Mouse (Mus musculus): ENCODE results near the gene Dpep2nb. TPM values are rescaled to one million over a fixed set of nuclear protein-coding genes. Genes with fewer than 3 reads are reported as not detected.

Dpep2nb gene
- polyA plus RNA-seq (2014; fragmentation: Illumina TruSeq; extraction: RNeasy Lipid Tissue Mini Kit (QIAGEN cat#74804); ENCODE audit: low read depth, low replicate concordance), result not detected

GRCm38 (mm10) chr8:106005875-106006274 lies at the start of gene Dpep2nb:
TSS of gene Dpep2nb (minus strand) at chr8:106005975.

GRCm38 (mm10) chr8:106011643-106011986 lies 5.8 kb upstream of the Dpep2nb start, which contains the start of gene Ddx28:
TSS of gene Ddx28 (minus strand) at chr8:106011882.

GRCm38 (mm10) chr8:105990856-105991387 lies 14.9 kb downstream of the Dpep2nb start, which contains the start of gene Dus2:
TSS of gene Dus2 (plus strand) at chr8:105991337.

GRCm38 (mm10) chr8:105979325-105979724 lies 26.4 kb downstream of the Dpep2nb start, which contains the start of gene Dpep3:
TSS of gene Dpep3 (minus strand) at chr8:105979429.

GRCm38 (mm10) chr8:105965905-105966341 lies 39.9 kb downstream of the Dpep2nb start, which contains the start of gene Slc12a4:
TSS of gene Slc12a4 (minus strand) at chr8:105966097.

Other genes starting within 250 kb of the Dpep2nb start
- 0.20 TPM for gene Gfod2, start 247.3 kb downstream of the Dpep2nb start, polyA plus RNA-seq (2014; fragmentation: Illumina TruSeq; extraction: RNeasy Lipid Tissue Mini Kit (QIAGEN cat#74804); ENCODE audit: low read depth, low replicate concordance)
- 4.1 TPM for gene Ranbp10, start 178.6 kb downstream of the Dpep2nb start, polyA plus RNA-seq (2014; fragmentation: Illumina TruSeq; extraction: RNeasy Lipid Tissue Mini Kit (QIAGEN cat#74804); ENCODE audit: low read depth, low replicate concordance)
- not detected for gene Tsnaxip1, start 178.2 kb downstream of the Dpep2nb start, polyA plus RNA-seq (2014; fragmentation: Illumina TruSeq; extraction: RNeasy Lipid Tissue Mini Kit (QIAGEN cat#74804); ENCODE audit: low read depth, low replicate concordance)
- gene Cenpt, start 152.7 kb downstream of the Dpep2nb start, polyA plus RNA-seq (2014; fragmentation: Illumina TruSeq; extraction: RNeasy Lipid Tissue Mini Kit (QIAGEN cat#74804); ENCODE audit: low read depth, low replicate concordance), result 0.69 TPM
- 11.1 TPM for gene Thap11, start 150.8 kb downstream of the Dpep2nb start, polyA plus RNA-seq (2014; fragmentation: Illumina TruSeq; extraction: RNeasy Lipid Tissue Mini Kit (QIAGEN cat#74804); ENCODE audit: low read depth, low replicate concordance)
- gene Nutf2, start 145.4 kb downstream of the Dpep2nb start, polyA plus RNA-seq (2014; fragmentation: Illumina TruSeq; extraction: RNeasy Lipid Tissue Mini Kit (QIAGEN cat#74804); ENCODE audit: low read depth, low replicate concordance), result 55.0 TPM
- gene Edc4, start 125.1 kb downstream of the Dpep2nb start, polyA plus RNA-seq (2014; fragmentation: Illumina TruSeq; extraction: RNeasy Lipid Tissue Mini Kit (QIAGEN cat#74804); ENCODE audit: low read depth, low replicate concordance), result 2.0 TPM
- not detected for gene Nrn1l, start 112.4 kb downstream of the Dpep2nb start, polyA plus RNA-seq (2014; fragmentation: Illumina TruSeq; extraction: RNeasy Lipid Tissue Mini Kit (QIAGEN cat#74804); ENCODE audit: low read depth, low replicate concordance)
- gene Pskh1, start 105.5 kb downstream of the Dpep2nb start, polyA plus RNA-seq (2014; fragmentation: Illumina TruSeq; extraction: RNeasy Lipid Tissue Mini Kit (QIAGEN cat#74804); ENCODE audit: low read depth, low replicate concordance), result 3.1 TPM
- not detected for gene Ctrl, start 72.1 kb downstream of the Dpep2nb start, polyA plus RNA-seq (2014; fragmentation: Illumina TruSeq; extraction: RNeasy Lipid Tissue Mini Kit (QIAGEN cat#74804); ENCODE audit: low read depth, low replicate concordance)
- not detected for gene Psmb10, start 67.5 kb downstream of the Dpep2nb start, polyA plus RNA-seq (2014; fragmentation: Illumina TruSeq; extraction: RNeasy Lipid Tissue Mini Kit (QIAGEN cat#74804); ENCODE audit: low read depth, low replicate concordance)
- not detected for gene Lcat, start 62.6 kb downstream of the Dpep2nb start, polyA plus RNA-seq (2014; fragmentation: Illumina TruSeq; extraction: RNeasy Lipid Tissue Mini Kit (QIAGEN cat#74804); ENCODE audit: low read depth, low replicate concordance)
- 1.4 TPM for gene Slc12a4, start 39.9 kb downstream of the Dpep2nb start, polyA plus RNA-seq (2014; fragmentation: Illumina TruSeq; extraction: RNeasy Lipid Tissue Mini Kit (QIAGEN cat#74804); ENCODE audit: low read depth, low replicate concordance)
- not detected for gene Dpep3, start 26.5 kb downstream of the Dpep2nb start, polyA plus RNA-seq (2014; fragmentation: Illumina TruSeq; extraction: RNeasy Lipid Tissue Mini Kit (QIAGEN cat#74804); ENCODE audit: low read depth, low replicate concordance)
- gene Dus2, start 14.6 kb downstream of the Dpep2nb start, polyA plus RNA-seq (2014; fragmentation: Illumina TruSeq; extraction: RNeasy Lipid Tissue Mini Kit (QIAGEN cat#74804); ENCODE audit: low read depth, low replicate concordance), result 2.1 TPM
- 2.9 TPM for gene Ddx28, start 5.9 kb upstream of the Dpep2nb start, polyA plus RNA-seq (2014; fragmentation: Illumina TruSeq; extraction: RNeasy Lipid Tissue Mini Kit (QIAGEN cat#74804); ENCODE audit: low read depth, low replicate concordance)
- gene Nfatc3, start 52.9 kb upstream of the Dpep2nb start, polyA plus RNA-seq (2014; fragmentation: Illumina TruSeq; extraction: RNeasy Lipid Tissue Mini Kit (QIAGEN cat#74804); ENCODE audit: low read depth, low replicate concordance), result 48.4 TPM
- gene Esrp2, start 131.0 kb upstream of the Dpep2nb start, polyA plus RNA-seq (2014; fragmentation: Illumina TruSeq; extraction: RNeasy Lipid Tissue Mini Kit (QIAGEN cat#74804); ENCODE audit: low read depth, low replicate concordance), result 6.5 TPM
- gene Pla2g15, start 144.4 kb upstream of the Dpep2nb start, polyA plus RNA-seq (2014; fragmentation: Illumina TruSeq; extraction: RNeasy Lipid Tissue Mini Kit (QIAGEN cat#74804); ENCODE audit: low read depth, low replicate concordance), result 2.9 TPM
- gene Slc7a6, start 162.9 kb upstream of the Dpep2nb start, polyA plus RNA-seq (2014; fragmentation: Illumina TruSeq; extraction: RNeasy Lipid Tissue Mini Kit (QIAGEN cat#74804); ENCODE audit: low read depth, low replicate concordance), result 5.2 TPM
- gene Slc7a6os, start 205.0 kb upstream of the Dpep2nb start, polyA plus RNA-seq (2014; fragmentation: Illumina TruSeq; extraction: RNeasy Lipid Tissue Mini Kit (QIAGEN cat#74804); ENCODE audit: low read depth, low replicate concordance), result 29.7 TPM
- 5.5 TPM for gene Prmt7, start 205.0 kb upstream of the Dpep2nb start, polyA plus RNA-seq (2014; fragmentation: Illumina TruSeq; extraction: RNeasy Lipid Tissue Mini Kit (QIAGEN cat#74804); ENCODE audit: low read depth, low replicate concordance)

Data from kidney, adult 10 weeks (tissue).